Mouse (Mus musculus): ENCODE data around the gene Spta1.

Spta1 gene

GRCm38 (mm10) chr1:174172605-174173004 is at the start of gene Spta1:
Gene Spta1 (plus strand): TSS chr1:174172776.
- DNase-seq (ENCODE audit: low spot score in 2 of 2), result no peak

GRCm38 (mm10) chr1:174131217-174131616 is 41.4 kb upstream of the Spta1 start, which contains the start of gene Olfr424:
Gene Olfr424 (plus strand): TSS chr1:174131517.
- DNase-seq (ENCODE audit: low spot score in 2 of 2), result no peak

GRCm38 (mm10) chr1:174131999-174132398 is 40.6 kb upstream of the Spta1 start:
- DNase-seq (ENCODE audit: low spot score in 2 of 2), result no peak

- no peak for DNase-seq (ENCODE audit: low spot score in 2 of 2)
Measured at GRCm38 (mm10) chr1:174141384-174141783, 31.2 kb upstream of the Spta1 start.

- no peak for DNase-seq (ENCODE audit: low spot score in 2 of 2)
Measured at GRCm38 (mm10) chr1:174146696-174147095, 25.9 kb upstream of the Spta1 start.

- DNase-seq (ENCODE audit: low spot score in 2 of 2), result no peak
Measured at GRCm38 (mm10) chr1:174149289-174149688, 23.3 kb upstream of the Spta1 start.

GRCm38 (mm10) chr1:174155333-174155732 is 17.2 kb upstream of the Spta1 start, which contains the start of gene Olfr420:
Gene Olfr420 (plus strand): TSS chr1:174155633.
- DNase-seq (ENCODE audit: low spot score in 2 of 2), result no peak

GRCm38 (mm10) chr1:174157622-174158021 is 15.0 kb upstream of the Spta1 start:
- DNase-seq (ENCODE audit: low spot score in 2 of 2), result no peak

- no peak for DNase-seq (ENCODE audit: low spot score in 2 of 2)
Measured at GRCm38 (mm10) chr1:174158512-174158911, 14.1 kb upstream of the Spta1 start.

GRCm38 (mm10) chr1:174159095-174159494 is 13.5 kb upstream of the Spta1 start:
- DNase-seq (ENCODE audit: low spot score in 2 of 2), result no peak

GRCm38 (mm10) chr1:174169024-174169423 is 3.6 kb upstream of the Spta1 start:
- DNase-seq (ENCODE audit: low spot score in 2 of 2), result no peak

GRCm38 (mm10) chr1:174170706-174171501 is 1.7 kb upstream of the Spta1 start:
- DNase-seq (ENCODE audit: low spot score in 2 of 2), result no peak

GRCm38 (mm10) chr1:174171537-174171936 is 1.0 kb upstream of the Spta1 start:
- DNase-seq (ENCODE audit: low spot score in 2 of 2), result no peak

- no peak for DNase-seq (ENCODE audit: low spot score in 2 of 2)
Measured at GRCm38 (mm10) chr1:174204699-174205098, 32.1 kb downstream of the Spta1 start.

GRCm38 (mm10) chr1:174212286-174212685 is 39.7 kb downstream of the Spta1 start:
- no peak for DNase-seq (ENCODE audit: low spot score in 2 of 2)

- DNase-seq (ENCODE audit: low spot score in 2 of 2), result no peak
Measured at GRCm38 (mm10) chr1:174215270-174216038, 42.9 kb downstream of the Spta1 start.

- DNase-seq (ENCODE audit: low spot score in 2 of 2), result no peak
Measured at GRCm38 (mm10) chr1:174216528-174217204, 44.1 kb downstream of the Spta1 start.

GRCm38 (mm10) chr1:174239916-174240315 is 67.3 kb downstream of the Spta1 start:
- DNase-seq (ENCODE audit: low spot score in 2 of 2), result no peak

GRCm38 (mm10) chr1:174244621-174245020 is 72.0 kb downstream of the Spta1 start:
- DNase-seq (ENCODE audit: low spot score in 2 of 2), result no peak

GRCm38 (mm10) chr1:174246080-174246479 is 73.5 kb downstream of the Spta1 start:
- no peak for DNase-seq (ENCODE audit: low spot score in 2 of 2)

GRCm38 (mm10) chr1:174247170-174247569 is 74.6 kb downstream of the Spta1 start:
- no peak for DNase-seq (ENCODE audit: low spot score in 2 of 2)

GRCm38 (mm10) chr1:174250376-174250775 is 77.8 kb downstream of the Spta1 start:
- DNase-seq (ENCODE audit: low spot score in 2 of 2), result no peak
